Mouse (Mus musculus) intestine, embryonic 16.5 days (tissue): ENCODE data around the gene Cyp2d26. TPM values are rescaled to one million over a fixed set of nuclear protein-coding genes. Genes with fewer than 3 reads are reported as not detected.
"Not testable (repeated sequence)": the region's sequence is repeated elsewhere in the genome, so short reads cannot be mapped to it uniquely, and the experiment has no call there.

Experiments used
- ATAC-seq: fragments of 200-750 bp; cut with Nextera tagmentation; 2 replicates; pipeline ENCODE4 v1.8.0; 2017; ENCODE audit warnings: moderate TSS enrichment, moderate library complexity
- H3K27ac ChIP-seq: fragments of 300-500 bp; sonication (generic); 2 replicates; pipeline ENCODE4 v1.5.1; 2014; ENCODE audit warnings: mild to moderate bottlenecking, low read length
- H3K27me3 ChIP-seq: fragments of 300-500 bp; sonication (generic); replicated peaks from 2 replicates; pipeline ENCODE4 v1.6.1; 2014; ENCODE audit warnings: low read length, control low read depth, mixed read lengths; ENCODE audit not compliant: control insufficient read depth, insufficient read depth
- H3K36me3 ChIP-seq: fragments of 300-500 bp; sonication (generic); 2 replicates; pipeline ENCODE4 v1.6.1; 2014; ENCODE audit warnings: low read length, control low read depth; ENCODE audit not compliant: control insufficient read depth, insufficient read depth
- H3K4me1 ChIP-seq: fragments of 300-500 bp; sonication (generic); 2 replicates; pipeline ENCODE4 v1.6.1; 2014; ENCODE audit warnings: low read length, control low read depth, mixed read lengths; ENCODE audit not compliant: control insufficient read depth, insufficient read depth
- H3K4me2 ChIP-seq: fragments of 300-500 bp; sonication (generic); 2 replicates; pipeline ENCODE4 v1.6.1; 2014; ENCODE audit warnings: low read depth, low read length, control low read depth
- H3K4me3 ChIP-seq: fragments of 300-500 bp; sonication (generic); 2 replicates; pipeline ENCODE4 v1.5.1; 2014; ENCODE audit warnings: mild to moderate bottlenecking, low read length
- H3K9ac ChIP-seq: fragments of 300-500 bp; sonication (generic); 2 replicates; pipeline ENCODE4 v1.6.1; 2014; ENCODE audit warnings: low read depth, low read length
- H3K9me3 ChIP-seq: fragments of 300-500 bp; sonication (generic); 2 replicates; pipeline ENCODE4 v1.6.1; 2016; ENCODE audit warnings: low read length, control low read depth; ENCODE audit not compliant: control insufficient read depth
- WGBS: fragments of 180-500 bp; shearing (Covaris S2); extraction: QIAGEN DNeasy Blood & Tissue Kit; methylation state at CpG from one replicate; pipeline ENCODE4 v1.1.7; 2014; 5-methylcytosine and 5-hydroxymethylcytosine counted together
- microRNA-seq: library from miRNA; unstranded; fragments of <30 nt; microRNA quantifications from one replicate; pipeline ENCODE4, GENCODE M21; 2016
- polyA plus RNA-seq: library from polyadenylated mRNA; unstranded; fragments of >200 nt; fragmentation: Nextera tagmentation; extraction: Ambion mirVana; gene quantifications from 2 replicates; pipeline ENCODE4 v1.2.1, GENCODE M21; 2015

Cyp2d26 gene
- polyA plus RNA-seq, 1 experiment from 2014 or later = 25.5 TPM

DNA sequence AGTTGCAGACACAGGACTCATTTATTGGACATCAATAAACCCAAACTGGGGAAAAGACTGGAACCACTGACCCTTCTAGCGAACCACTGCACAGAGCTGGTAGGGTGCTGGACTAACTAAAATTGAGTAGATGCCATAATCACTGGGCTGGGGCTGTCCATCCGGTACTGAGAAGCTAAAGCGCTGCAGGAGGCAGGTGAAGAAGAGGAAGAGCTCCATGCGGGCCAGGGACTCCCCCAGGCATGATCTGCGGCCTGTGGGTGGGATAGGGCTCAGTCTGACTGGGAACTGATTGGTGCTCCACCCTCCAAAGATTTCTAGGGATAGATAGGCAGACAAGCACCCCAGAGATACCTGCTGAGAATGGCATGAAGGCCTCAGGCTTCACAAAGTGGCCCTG, 16.2 kb downstream of the Cyp2d26 start:
- not testable (repeated sequence) for ATAC-seq, H3K27me3 ChIP-seq, H3K4me3 ChIP-seq, H3K4me1 ChIP-seq, H3K9ac ChIP-seq, H3K4me2 ChIP-seq, H3K27ac ChIP-seq, H3K9me3 ChIP-seq, H3K36me3 ChIP-seq
- WGBS = 89% methylated on average over 5 of the region's 5 CpGs

DNA sequence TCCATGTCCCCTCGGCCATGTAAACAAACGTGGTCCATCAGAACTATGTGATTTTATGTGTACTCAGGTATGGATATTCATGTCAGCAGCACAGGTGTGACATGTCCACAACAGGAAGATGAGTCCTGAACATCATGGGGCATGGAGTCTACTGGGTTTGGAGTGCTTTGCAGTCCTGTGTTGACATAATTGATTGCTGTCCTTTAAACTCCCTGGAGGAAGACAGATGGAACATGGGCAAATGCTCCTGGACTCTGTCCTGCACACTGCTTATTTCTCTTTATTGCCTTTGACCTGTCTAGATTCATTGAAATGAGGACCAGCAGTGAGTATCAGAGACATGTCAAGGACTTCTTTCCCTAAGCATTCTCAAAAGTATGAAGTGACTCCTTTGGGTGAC, 28.2 kb downstream of the Cyp2d26 start:
- Histone ChIP-seq H3K36me3 (no peaks in the 10 kb centered on the region), H3K9ac (no peak overlapping the region), H3K4me3 (no peak overlapping the region), H3K4me1 (no peaks in the 10 kb centered on the region), H3K4me2 (no peak overlapping the region), H3K27me3 (no peaks in the 10 kb centered on the region), H3K9me3 (no peaks in the 10 kb centered on the region), H3K27ac (no peak overlapping the region)
- WGBS = 83% methylated on average over 2 of the region's 2 CpGs
- no peak for ATAC-seq

DNA sequence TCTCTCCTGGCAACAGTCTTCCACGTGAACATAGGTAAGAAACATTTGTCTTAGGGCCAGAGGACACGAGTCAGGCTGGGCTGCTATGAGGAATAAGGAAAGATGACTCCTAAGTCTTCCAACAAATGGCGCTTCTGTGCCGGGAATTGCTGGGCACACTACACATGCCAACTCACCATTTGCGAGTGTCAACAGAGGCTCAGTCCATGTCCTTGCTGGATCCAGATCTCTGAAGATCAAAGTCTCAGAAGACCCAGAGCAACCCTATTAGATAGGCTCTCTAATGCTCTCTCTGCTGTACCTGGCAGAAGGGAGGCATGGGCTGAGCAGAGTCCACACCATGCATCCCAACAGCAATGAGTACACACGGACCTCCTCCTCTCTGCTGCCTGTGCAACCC, 29.2 kb downstream of the Cyp2d26 start:
- Histone ChIP-seq H3K27me3 (no peaks in the 10 kb centered on the region), H3K4me2 (no peak overlapping the region), H3K9ac (no peak overlapping the region), H3K27ac (no peak overlapping the region), H3K36me3 (no peaks in the 10 kb centered on the region), H3K9me3 (no peaks in the 10 kb centered on the region), H3K4me1 (no peaks in the 10 kb centered on the region), H3K4me3 (no peak overlapping the region)
- 84% methylated on average over 6 of the region's 6 CpGs for WGBS
- ATAC-seq = no peak

DNA sequence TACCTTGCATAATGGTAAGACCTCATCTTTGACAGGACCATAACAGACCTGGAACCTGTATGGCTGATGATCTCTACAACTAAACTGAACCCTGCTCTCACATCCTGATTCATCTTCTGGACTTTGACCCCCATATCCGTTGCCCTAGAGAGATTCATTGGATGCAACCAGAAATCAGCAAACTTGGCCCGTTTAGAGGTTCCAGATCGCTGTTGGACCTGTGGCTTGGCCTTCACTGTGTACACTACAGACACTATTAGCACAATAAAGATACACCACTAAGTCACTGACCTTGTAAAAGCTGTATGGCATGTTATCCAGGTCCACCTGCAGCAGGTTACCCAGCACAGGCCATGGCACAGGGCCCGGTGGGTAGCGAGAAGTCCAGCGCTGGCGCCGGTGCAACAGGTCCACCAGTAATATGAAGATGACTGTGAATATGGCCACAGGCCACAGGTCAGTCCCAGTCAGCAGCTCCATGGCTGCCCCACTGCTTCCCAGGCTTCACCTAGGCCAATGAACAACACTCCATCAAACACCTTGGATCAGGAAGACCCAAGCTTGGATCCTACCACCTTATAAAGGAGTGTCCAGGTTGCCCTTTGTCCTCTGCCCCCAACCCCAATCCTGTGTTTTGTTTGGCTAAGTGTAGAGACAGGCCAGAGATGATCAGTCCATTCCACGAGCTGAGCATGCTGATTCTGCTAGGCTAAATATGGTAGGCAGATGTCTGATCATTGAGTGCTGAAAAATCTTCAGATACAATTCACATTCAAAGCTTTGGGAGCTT, 30.3 kb downstream of the Cyp2d26 start, which contains the start of gene Cyp2d40:
Gene Cyp2d40 (minus strand): TSS at position 553 of the 790 bp plus-strand sequence.
- H3K27ac ChIP-seq = no peak within 1 kb of the TSS
- no peaks in the 10 kb centered on the region for H3K9me3 ChIP-seq
- H3K4me3 ChIP-seq = no peak within 1 kb of the TSS
- no peak within 1 kb of the TSS for H3K9ac ChIP-seq
- no peak within 1 kb of the TSS for H3K4me2 ChIP-seq
- no peaks in the 10 kb centered on the region for H3K27me3 ChIP-seq
- H3K4me1 ChIP-seq = no peaks in the 10 kb centered on the region
- no peaks in the 10 kb centered on the region for H3K36me3 ChIP-seq
- WGBS = 86% methylated on average over 9 of the region's 9 CpGs
- no peak for ATAC-seq

DNA sequence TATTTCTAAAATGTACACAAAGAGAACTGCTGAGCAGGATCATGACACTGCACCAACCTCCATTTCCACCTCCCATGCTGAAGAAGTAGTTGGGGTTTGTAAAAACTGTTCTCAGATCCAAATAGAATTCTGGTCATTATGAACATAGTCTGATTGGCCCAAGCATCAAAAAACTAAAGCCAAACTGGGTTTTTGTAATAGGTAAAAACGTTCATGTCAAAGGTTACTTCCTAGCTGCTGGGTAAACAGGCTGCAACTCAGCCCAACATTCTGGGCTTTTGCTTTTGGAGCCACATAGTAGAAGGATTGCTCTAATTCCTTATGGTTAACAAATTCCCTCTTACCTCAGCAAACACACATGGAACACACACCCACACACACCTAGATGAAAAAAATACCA, 46.0 kb downstream of the Cyp2d26 start:
- no peak overlapping the region for H3K27ac ChIP-seq
- no peak overlapping the region for H3K4me3 ChIP-seq
- 64% methylated on average over 1 of the region's 1 CpGs for WGBS
- no peak for ATAC-seq
- no peaks in the 10 kb centered on the region for H3K27me3 ChIP-seq
- H3K9me3 ChIP-seq = no peaks in the 10 kb centered on the region
- no peak overlapping the region for H3K9ac ChIP-seq
- no peak overlapping the region for H3K4me2 ChIP-seq
- H3K4me1 ChIP-seq = no peaks in the 10 kb centered on the region
- H3K36me3 ChIP-seq = no peaks in the 10 kb centered on the region

- no peak overlapping the region for H3K4me3 ChIP-seq
- no peaks in the 10 kb centered on the region for H3K36me3 ChIP-seq
- H3K9ac ChIP-seq = no peak overlapping the region
- no peak overlapping the region for H3K4me2 ChIP-seq
- no peak overlapping the region for H3K27ac ChIP-seq
- no peaks in the 10 kb centered on the region for H3K4me1 ChIP-seq
- no peaks in the 10 kb centered on the region for H3K9me3 ChIP-seq
- 45% methylated on average over 1 of the region's 1 CpGs for WGBS
- no peaks in the 10 kb centered on the region for H3K27me3 ChIP-seq
- no peak for ATAC-seq
Measured at GRCm38 (mm10) chr15:82747516-82747915, 46.6 kb downstream of the Cyp2d26 start.

Small RNA genes lying within 50 kb of the gene (microRNA-seq; reads per million reads assigned to microRNA genes)
- not detected for gene Gm27618

Other genes with a start within 250 kb of the Cyp2d26 start
- gene Cyp2d12, start 239.2 kb downstream of the Cyp2d26 start, polyA plus RNA-seq = not detected in 2 replicates
- gene Cyp2d34, start 173.3 kb downstream of the Cyp2d26 start, polyA plus RNA-seq = 0.18 TPM in 1 of 2 replicates, not detected in the other
- gene Cyp2d40, start 30.1 kb downstream of the Cyp2d26 start, polyA plus RNA-seq = 0.07 TPM in 1 of 2 replicates, not detected in the other
- 5.1 and 5.5 TPM in 2 replicates for gene Tcf20, start 193.6 kb upstream of the Cyp2d26 start, polyA plus RNA-seq
- 3.1 and 3.6 TPM in 2 replicates for gene Nfam1, start 239.0 kb upstream of the Cyp2d26 start, polyA plus RNA-seq